Mouse (Mus musculus) ES-Bruce4 (cell line): ENCODE measurements around the gene Fbln2.

Source experiments
- CTCF ChIP-seq: IDR thresholded peaks from one replicate; pipeline ENCODE4 v1.8.1; 2011; ENCODE audit warnings: low read depth, low read length
- EP300 ChIP-seq: IDR thresholded peaks from 2 replicates; pipeline ENCODE4 v1.6.1; 2011; ENCODE audit warnings: low read depth, low read length; ENCODE audit not compliant: insufficient read depth
- POLR2A ChIP-seq: IDR thresholded peaks from one replicate; pipeline ENCODE4 v1.8.1; 2011; ENCODE audit warnings: low read length; ENCODE audit not compliant: insufficient read depth

- TF ChIP-seq POLR2A (no peak), CTCF (no peak), EP300 (no peak)
Measured at GRCm38 (mm10) chr6:91268318-91268717, 56.1 kb downstream of the Fbln2 start.
